Mouse (Mus musculus) layer of hippocampus, adult 18-20 months (tissue): ENCODE measurements around the gene Pou4f1. TPM values are rescaled to one million over a fixed set of nuclear protein-coding genes. Genes with fewer than 3 reads are reported as not detected.
"Not testable (repeated sequence)": the region's sequence is repeated elsewhere in the genome, so short reads cannot be mapped to it uniquely, and the experiment has no call there.

Experiments used
- DNase-seq, 2 experiments: peaks; one replicate each; pipeline ENCODE4 v3.0.0; 2022; ENCODE audit warnings: low spot score in 2 of 2
- long read RNA-seq: library from polyadenylated mRNA; stranded (forward); transcript quantifications from one replicate; pipeline ENCODE4 v2.0.0, GENCODE M21; 2021
- total RNA-seq, 2 experiments: library from RNA; stranded (reverse); gene quantifications; 2 replicates each; pipeline ENCODE4 v1.2.3; 2021

Gene Pou4f1
- not detected for total RNA-seq
- long read RNA-seq: 0 reads

DNA sequence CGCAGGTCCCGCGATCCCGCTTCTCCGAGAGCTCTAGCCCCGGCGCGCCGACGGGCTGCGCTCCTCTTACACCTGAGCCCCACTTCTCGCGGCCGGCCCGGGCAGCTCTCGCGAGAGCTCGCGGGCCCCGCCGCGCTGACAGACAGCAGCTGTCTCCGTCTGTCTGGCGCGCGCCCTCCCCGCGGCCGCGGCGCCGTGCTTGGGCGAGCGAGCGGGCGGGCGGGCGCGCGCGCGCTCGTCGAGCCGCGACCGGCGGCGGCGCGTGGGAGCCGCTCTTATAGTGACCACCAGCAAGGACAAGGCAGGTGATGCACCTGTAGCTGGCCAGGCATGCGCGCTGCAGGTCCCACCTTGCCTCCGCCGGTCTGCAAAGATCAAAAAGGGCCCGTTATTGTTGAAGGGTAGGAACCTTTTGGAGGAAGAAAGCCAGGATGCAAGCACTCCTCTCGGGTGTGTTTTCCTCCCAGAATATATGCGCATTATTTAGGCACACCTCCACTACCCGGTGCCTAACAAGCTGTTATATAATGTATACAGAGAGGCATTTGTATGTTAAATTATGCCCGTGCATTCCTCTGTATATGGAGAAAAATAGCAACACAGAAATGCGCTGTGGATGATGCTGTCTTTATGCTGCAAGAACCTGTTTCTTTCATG, at the start of gene Pou4f1:
Pou4f1 (minus strand) TSS at position 34 of the 657 bp plus-strand sequence.
- DNase-seq: no peak

DNA sequence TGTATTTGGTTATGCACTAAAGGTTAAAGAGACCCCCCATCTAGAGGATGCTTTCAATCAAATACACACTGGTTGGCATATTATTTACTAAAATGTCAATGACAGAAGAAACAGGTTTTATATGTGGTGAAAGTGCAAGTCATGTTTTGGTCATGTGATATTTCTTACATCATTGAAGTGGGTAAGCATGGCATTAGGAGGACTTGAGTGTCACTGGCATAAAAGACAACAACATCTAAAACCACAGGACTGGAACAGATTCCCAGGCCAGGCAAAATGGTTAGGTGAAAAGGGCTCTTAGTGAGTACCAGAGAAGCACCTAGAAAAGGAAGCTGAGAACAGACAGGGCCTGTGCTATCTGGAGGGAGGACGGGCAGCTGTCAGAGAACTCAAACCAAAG, 43.9 kb upstream of the Pou4f1 start:
- DNase-seq: no peak

GRCm38 (mm10) chr14:104502761-104503160, 35.0 kb upstream of the Pou4f1 start:
- not testable (repeated sequence) for DNase-seq

DNA sequence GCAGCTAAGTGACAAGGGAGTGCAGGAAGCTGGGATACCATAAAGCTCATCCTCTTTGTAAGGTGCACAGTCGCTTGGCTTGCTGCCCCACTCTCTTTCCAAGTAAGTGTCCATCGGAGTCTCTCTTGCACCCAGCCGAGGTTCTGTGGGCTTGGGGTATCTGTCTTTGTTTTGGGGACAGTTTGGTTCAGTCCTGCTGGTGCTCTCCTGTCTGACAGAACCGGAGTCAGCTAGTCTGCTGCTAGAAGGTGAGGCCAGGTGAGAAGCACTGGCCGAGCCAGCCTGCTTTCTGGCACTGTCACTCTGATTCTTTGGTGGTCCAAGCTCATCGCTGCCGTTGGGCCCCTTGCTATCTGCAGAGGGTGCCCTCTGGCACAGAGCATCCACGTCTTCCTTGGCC, 12.0 kb upstream of the Pou4f1 start:
- DNase-seq: no peak

- no peak for DNase-seq
These were observed 10.8 kb upstream of the Pou4f1 start for GRCm38 (mm10) chr14:104478593-104478992.

DNA sequence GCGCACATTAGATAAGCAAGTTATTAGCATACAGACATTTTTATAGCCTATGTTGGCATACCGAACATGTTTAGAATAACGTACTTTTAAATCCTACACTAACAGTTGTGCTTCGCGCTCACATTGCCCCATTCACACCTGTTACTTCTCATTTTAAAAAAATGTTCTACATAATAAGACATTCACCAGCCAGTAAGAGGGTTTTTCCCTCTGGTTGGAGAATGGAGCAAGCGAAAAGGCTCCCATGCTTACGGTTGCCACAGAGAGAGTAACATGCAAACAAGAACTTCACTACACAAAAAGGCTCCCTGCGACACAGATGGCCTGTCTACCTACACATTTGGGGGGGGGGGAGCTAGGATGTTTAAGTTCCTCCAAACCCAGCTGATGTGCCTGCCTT, 9.8 kb upstream of the Pou4f1 start:
- DNase-seq: no peak

- DNase-seq: no peak
These were observed 7.6 kb upstream of the Pou4f1 start for GRCm38 (mm10) chr14:104475438-104475837.

DNA sequence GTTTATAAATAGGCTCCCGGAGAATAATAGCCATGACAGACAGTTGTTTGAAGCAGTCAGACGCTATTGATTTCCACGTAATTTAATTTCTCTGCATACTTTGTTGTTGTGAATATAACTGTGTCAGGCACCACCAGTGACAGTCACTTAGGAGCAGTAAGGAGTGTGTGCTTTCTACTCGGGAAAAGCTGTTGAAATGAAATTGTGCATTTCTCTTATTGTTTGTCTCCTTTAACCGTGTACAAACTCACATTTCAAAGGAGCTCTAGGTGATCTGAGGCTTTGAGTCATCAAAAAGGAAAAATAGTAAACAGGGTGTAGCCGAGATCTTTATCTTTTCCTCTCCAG, 798 bp upstream of the Pou4f1 start:
- no peak for DNase-seq

DNA sequence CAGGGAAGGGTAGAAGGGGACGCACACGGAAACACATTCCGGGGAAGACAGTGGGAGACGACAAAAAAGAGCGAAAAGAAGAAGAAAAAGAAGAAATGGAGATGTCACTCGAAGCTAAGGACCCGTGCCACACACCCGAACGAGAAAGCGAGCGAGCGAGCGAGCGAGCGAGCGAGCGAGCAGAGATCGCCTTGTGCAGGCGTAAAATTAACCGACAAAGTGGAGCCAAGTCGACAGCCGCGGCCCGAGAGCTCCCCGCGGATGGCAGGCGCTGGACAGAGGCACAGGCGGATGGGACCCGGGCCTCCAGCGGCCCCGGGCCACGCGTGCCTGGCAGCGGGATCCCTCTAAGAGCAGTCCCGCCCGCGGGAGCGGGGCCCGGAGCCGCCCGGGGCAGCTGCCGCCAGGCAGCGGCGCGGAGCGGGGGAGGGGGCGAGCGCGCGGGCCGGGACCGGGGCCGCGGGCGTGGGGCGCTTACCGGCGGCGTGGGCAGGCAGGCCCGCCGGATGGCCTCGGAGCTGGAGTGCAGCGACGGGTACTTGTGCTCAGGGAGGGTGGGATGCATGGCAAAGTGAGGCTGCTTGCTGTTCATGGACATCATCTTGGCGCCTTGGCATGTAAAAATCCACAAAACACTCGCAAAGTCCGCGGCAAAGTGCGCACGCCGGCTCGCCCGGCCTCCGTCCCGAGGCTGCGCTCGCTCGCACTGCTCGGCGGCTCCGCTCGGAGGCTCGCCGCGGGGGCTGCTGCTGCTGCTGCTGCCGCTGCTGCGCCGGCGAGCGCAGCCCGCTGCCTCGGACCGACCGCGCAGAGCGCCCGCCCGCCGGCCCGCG, 450 bp downstream of the Pou4f1 start:
- DNase-seq: no peak

DNA sequence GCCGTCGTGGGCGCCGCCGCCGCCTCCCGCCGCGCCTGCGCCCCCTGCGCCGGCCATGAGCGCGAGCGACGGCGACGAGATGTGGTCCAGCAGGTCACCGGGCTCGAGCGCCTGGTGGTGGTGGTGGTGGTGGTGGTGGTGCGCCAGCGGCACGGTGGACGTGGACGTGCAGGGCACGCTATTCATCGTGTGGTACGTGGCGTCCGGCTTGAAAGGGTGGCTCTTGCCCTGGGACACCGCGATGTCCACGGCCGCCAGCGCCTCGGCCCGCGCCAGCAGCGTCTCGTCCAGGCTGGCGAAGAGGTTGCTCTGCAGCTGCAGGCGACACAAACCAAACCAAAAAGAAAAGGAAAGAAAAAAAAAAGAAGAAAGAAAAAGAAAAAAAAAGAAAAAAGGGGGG, 1.2 kb downstream of the Pou4f1 start:
- DNase-seq: no peak

DNA sequence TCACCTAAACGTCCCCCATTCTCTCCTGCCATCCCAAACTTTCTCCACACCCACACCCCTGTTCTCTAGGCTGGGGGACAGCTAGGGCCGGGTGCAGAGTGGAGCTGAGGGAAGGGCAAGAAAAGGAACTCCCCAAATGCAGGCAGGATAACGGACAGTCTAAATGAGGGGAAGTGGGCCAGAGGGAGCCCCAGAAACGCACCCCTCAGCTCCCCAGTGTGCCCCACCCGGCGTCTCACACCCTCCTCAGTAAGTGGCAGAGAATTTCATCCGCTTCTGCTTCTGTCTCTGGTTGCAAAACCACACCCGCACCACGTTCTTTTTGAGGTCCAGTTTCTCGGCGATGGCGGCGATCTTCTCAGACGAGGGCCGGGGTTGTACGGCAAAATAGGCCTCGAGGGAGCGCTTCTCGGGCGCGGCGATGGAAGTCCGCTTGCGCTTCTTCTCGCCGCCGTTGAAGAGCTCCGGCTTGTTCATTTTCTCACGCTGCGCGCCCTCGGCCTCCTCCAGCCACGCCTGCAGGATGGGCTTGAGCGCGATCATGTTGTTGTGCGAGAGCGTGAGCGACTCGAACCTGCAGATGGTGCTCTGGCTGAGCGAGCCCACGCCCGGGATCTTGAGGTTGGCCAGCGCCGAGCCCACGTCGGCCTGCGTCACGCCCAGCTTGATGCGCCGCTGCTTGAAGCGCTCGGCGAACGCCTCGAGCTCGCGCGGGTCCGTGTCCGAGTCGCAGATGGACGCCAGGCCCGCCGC, 2.1 kb downstream of the Pou4f1 start:
- no peak for DNase-seq

DNA sequence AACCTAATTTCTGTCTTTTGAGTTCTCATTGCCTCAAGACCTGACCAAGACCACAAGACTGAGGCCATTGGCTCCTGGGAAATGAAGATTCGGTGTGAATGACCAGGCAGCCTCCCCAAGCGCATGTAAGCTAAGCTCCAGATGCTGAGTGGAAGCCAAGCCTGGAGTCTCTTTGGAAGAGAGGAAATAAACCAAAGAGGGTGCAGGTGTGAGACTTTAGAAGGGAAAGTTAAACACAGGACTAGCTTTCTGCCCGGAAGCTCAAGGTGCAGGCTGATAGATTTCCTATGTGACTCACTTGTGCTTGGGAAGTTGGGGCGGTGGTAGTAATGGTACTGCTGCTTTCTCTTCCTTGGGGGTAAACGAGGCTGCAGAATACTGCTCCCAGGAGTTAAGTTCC, 3.0 kb downstream of the Pou4f1 start:
- DNase-seq: no peak

- DNase-seq: no peak
These were observed 4.1 kb downstream of the Pou4f1 start for GRCm38 (mm10) chr14:104463631-104464250.

- no peak for DNase-seq
These were observed 6.2 kb downstream of the Pou4f1 start for GRCm38 (mm10) chr14:104461286-104462240.

DNA sequence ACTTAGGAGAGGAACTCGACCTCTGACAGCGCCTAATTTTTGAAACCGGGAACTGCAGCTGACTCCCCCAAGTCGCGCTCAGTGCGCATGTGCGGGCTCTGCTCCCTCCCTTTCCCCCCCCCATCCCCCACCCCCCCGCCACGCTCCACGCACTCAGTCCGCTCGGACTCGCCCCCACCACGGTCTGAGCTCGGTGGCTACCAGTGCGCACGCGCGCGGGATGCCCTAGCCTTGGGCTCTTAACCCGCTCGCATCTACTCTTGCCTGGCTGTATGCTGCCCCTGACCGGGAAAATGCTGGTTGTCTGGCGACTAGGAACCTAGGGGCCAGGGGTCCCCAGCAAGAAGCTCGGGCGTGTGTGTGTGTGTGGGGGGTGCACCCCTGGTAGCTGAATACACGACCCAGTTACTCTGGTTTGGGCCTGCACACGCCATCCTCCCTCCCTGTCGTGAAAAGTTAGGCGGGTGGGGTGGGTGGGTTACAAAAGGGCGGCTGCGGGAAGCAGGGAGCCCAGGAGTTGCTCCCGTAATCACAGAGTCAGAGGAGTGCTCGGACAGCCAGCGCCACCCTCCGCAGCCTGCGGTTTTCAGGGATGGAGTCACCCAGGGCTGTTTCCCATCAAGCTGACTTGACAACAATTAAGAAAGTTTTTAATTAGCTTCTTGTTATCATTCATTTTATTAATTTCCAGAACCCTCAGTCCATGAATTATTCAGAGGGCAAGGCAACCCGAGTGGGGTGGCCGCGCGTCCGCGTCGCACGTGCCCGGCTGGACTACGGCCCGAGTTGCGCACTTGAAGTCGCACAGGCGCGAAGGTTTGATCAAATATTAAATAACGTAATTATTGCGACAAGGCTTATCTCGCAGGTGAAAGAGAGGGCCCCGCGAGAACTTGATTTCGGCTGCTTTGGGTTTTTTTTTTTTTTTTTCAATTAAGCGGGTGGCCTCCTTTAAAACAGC, 7.2 kb downstream of the Pou4f1 start:
- no peak for DNase-seq

DNA sequence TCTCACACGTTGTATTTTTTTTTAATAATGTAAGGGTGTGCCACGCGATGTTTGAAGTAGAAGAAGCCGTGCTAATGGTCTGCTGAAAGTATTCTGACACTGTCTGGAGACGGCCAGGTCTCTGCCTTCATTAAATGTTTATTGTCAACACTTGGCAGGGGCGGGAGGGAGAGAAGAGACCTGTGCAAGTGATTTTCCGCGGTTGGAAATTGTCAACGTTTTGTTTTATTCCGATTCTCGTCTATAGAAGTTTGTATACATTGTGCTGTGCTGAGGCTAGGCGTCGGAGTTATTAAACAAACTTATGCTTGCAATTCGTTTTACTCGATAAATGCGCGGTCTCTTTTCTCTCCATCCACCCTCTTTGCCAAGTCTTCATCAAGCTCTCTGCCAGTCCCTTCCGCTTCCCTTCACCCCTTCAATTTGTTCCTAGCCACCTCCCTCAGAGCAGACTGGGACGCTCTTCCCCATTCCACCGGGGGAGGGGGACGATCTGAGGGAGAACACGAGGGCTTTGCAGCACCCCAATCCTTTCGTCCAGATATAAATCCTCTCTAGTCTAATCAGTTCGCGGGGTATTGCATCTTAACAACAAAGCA, 8.2 kb downstream of the Pou4f1 start:
- DNase-seq: no peak

DNA sequence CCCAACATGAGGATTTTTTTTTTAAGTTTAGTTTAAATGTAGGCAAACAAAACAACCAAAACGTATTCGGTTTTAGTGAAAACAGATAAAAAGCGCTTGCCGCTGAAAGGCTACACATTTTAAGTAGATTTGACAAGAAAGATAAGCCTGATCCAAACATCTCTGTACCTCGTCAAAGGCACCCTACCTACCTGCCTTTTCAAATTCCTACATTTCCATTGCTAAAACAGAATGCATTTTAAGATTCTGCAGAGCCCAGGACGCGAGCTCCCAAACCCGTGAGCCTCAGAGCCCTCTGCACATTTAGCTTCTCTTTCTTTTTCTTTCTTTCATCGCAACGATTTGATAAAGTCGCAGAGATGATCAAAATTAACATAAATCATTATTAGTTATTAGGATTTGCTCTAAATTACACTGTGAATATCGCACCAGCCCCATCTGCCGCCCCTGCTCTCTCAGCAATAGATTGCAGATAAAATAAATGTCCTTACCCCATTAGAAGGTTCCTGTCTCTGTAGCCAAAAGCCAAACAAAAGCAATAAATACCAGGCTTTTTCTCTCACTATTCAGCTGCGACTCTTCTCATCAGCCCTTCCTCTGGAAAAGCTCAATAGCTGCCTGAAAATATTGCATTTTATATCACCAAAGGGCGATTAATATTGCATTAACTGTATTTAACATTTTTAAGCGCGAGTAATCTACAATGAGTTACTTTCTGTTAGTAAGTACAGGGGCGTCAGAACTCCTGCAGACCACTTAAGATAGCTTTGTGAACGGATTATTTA, 8.9 kb downstream of the Pou4f1 start:
- DNase-seq: no peak
